Mouse (Mus musculus) liver, embryonic 14.5 days (tissue): ENCODE measurements around the gene Bnip1.

Experiments used
- CTCF ChIP-seq: IDR thresholded peaks from 2 replicates; pipeline ENCODE4 v1.5.1; 2016; ENCODE audit warnings: antibody characterized with exemption, low read depth, control low read depth
- EP300 ChIP-seq: IDR thresholded peaks from 2 replicates; pipeline ENCODE4 v1.6.1; 2016; ENCODE audit warnings: antibody characterized with exemption, low read depth

DNA sequence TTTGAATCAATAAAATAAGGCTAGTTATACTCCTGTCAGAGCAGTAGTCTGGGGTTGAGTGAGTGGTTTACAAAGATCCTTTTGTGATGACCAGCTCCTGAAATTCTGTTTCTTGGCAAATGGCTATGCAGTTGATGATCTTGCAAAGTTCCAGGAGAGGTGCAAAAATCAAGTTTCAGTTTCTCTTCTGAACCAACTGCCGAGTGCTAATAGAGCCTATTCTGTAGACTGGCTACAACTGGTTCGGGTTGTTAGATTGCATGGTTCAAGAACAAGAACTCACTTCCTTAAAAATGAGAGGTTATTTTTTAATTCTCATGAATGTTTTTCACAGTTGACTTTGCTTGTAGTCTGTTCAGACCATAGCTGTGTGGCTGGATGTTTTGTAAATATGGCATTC lies 27.4 kb upstream of the Bnip1 start:
- TF ChIP-seq CTCF (no peak), EP300 (no peak)
